Mouse (Mus musculus): ENCODE results near the gene Dpep3.
A peak's percentile ranks its signal among the peaks of the same experiment; 100 is the strongest.
"Not testable (repeated sequence)": the region's sequence is repeated elsewhere in the genome, so short reads cannot be mapped to it uniquely, and the experiment has no call there.

The Dpep3 gene

GRCm38 (mm10) chr8:105979325-105979724, at the start of gene Dpep3:
Gene Dpep3 (minus strand): TSS chr8:105979429.
- DNase-seq (ENCODE audit: low spot score in 2 of 2), result no peak

GRCm38 (mm10) chr8:106022483-106022882, 43.3 kb upstream of the Dpep3 start:
- DNase-seq (ENCODE audit: low spot score in 2 of 2), result peak; percentile 73 to 90

- no peak for DNase-seq (ENCODE audit: low spot score in 2 of 2)
Observed at GRCm38 (mm10) chr8:106018039-106018438, 38.8 kb upstream of the Dpep3 start.

GRCm38 (mm10) chr8:106017130-106017529, 37.9 kb upstream of the Dpep3 start:
- peak; percentile 55 to 56 for DNase-seq (ENCODE audit: low spot score in 2 of 2)

- no peak for DNase-seq (ENCODE audit: low spot score in 2 of 2)
Observed at GRCm38 (mm10) chr8:106016284-106016683, 37.1 kb upstream of the Dpep3 start.

- DNase-seq (ENCODE audit: low spot score in 2 of 2), result not testable (repeated sequence)
Observed at GRCm38 (mm10) chr8:106012203-106012602, 33.0 kb upstream of the Dpep3 start.

- no peak for DNase-seq (ENCODE audit: low spot score in 2 of 2)
Observed at GRCm38 (mm10) chr8:106011643-106011986, 32.4 kb upstream of the Dpep3 start, which contains the start of gene Ddx28. Gene Ddx28 (minus strand): TSS chr8:106011882.

- peak; percentile 79 to 89 for DNase-seq (ENCODE audit: low spot score in 2 of 2)
Observed at GRCm38 (mm10) chr8:106010748-106011642, 31.8 kb upstream of the Dpep3 start.

- DNase-seq (ENCODE audit: low spot score in 2 of 2), result not testable (repeated sequence)
Observed at GRCm38 (mm10) chr8:106007891-106008290, 28.7 kb upstream of the Dpep3 start.

- no peak for DNase-seq (ENCODE audit: low spot score in 2 of 2)
Observed at GRCm38 (mm10) chr8:106007135-106007534, 27.9 kb upstream of the Dpep3 start.

- DNase-seq (ENCODE audit: low spot score in 2 of 2), result no peak
Observed at GRCm38 (mm10) chr8:106006413-106006812, 27.2 kb upstream of the Dpep3 start.

- DNase-seq (ENCODE audit: low spot score in 2 of 2), result no peak
Observed at GRCm38 (mm10) chr8:106005875-106006274, 26.6 kb upstream of the Dpep3 start, which contains the start of gene Dpep2nb. Gene Dpep2nb (minus strand): TSS chr8:106005975.

- no peak for DNase-seq (ENCODE audit: low spot score in 2 of 2)
Observed at GRCm38 (mm10) chr8:106004538-106005207, 25.4 kb upstream of the Dpep3 start.

GRCm38 (mm10) chr8:106001908-106002307, 22.7 kb upstream of the Dpep3 start:
- DNase-seq (ENCODE audit: low spot score in 2 of 2), result no peak

- no peak for DNase-seq (ENCODE audit: low spot score in 2 of 2)
Observed at GRCm38 (mm10) chr8:105998971-105999370, 19.7 kb upstream of the Dpep3 start.

- no peak for DNase-seq (ENCODE audit: low spot score in 2 of 2)
Observed at GRCm38 (mm10) chr8:105996359-105996758, 17.1 kb upstream of the Dpep3 start.

GRCm38 (mm10) chr8:105993226-105993625, 14.0 kb upstream of the Dpep3 start:
- no peak for DNase-seq (ENCODE audit: low spot score in 2 of 2)

- DNase-seq (ENCODE audit: low spot score in 2 of 2), result peak; percentile 77 to 84
Observed at GRCm38 (mm10) chr8:105992499-105992898, 13.3 kb upstream of the Dpep3 start.

GRCm38 (mm10) chr8:105991546-105991945, 12.3 kb upstream of the Dpep3 start:
- DNase-seq (ENCODE audit: low spot score in 2 of 2), result no peak

GRCm38 (mm10) chr8:105990856-105991387, 11.7 kb upstream of the Dpep3 start, which contains the start of gene Dus2:
Gene Dus2 (plus strand): TSS chr8:105991337.
- peak; percentile 75 to 95 for DNase-seq (ENCODE audit: low spot score in 2 of 2)

- no peak for DNase-seq (ENCODE audit: low spot score in 2 of 2)
Observed at GRCm38 (mm10) chr8:105988546-105988945, 9.3 kb upstream of the Dpep3 start.

GRCm38 (mm10) chr8:105983406-105983805, 4.2 kb upstream of the Dpep3 start:
- not testable (repeated sequence) for DNase-seq (ENCODE audit: low spot score in 2 of 2)

All from thymus, postnatal 10 days (tissue).